Mouse (Mus musculus) liver, adult 2 months (tissue): ENCODE results near the gene Exosc5. TPM values are rescaled to one million over a fixed set of nuclear protein-coding genes. Genes with fewer than 3 reads are reported as not detected.
A peak's percentile ranks its signal among the peaks of the same experiment; 100 is the strongest.

Source experiments
- DNase-seq: peaks from one replicate; pipeline ENCODE4 v3.0.0-alpha.2; 2011; ENCODE audit warnings: low read depth, low spot score; ENCODE audit errors: extremely low read depth
- H3K27ac ChIP-seq: fragments of 200-500 bp; replicated peaks from 2 replicates; pipeline ENCODE4 v1.5.1; 2012; ENCODE audit warnings: low read depth, mild to moderate bottlenecking, control low read depth, inconsistent platforms, low read length; ENCODE audit not compliant: insufficient read depth
- H3K27me3 ChIP-seq: fragments of 200-500 bp; 2 replicates; pipeline ENCODE4 v1.6.1; 2012; ENCODE audit warnings: mild to moderate bottlenecking, moderate library complexity, low read length, inconsistent platforms; ENCODE audit not compliant: control insufficient read depth, insufficient read depth
- H3K36me3 ChIP-seq: fragments of 200-500 bp; 2 replicates; pipeline ENCODE4 v1.6.1; 2012; ENCODE audit warnings: low read length, inconsistent platforms; ENCODE audit not compliant: control insufficient read depth, insufficient read depth
- H3K4me1 ChIP-seq: fragments of 200-500 bp; 2 replicates; pipeline ENCODE4 v1.6.1; 2011; ENCODE audit warnings: low read length; ENCODE audit not compliant: control insufficient read depth, insufficient read depth
- H3K4me3 ChIP-seq: fragments of 200-500 bp; 2 replicates; pipeline ENCODE4 v1.5.1; 2011; ENCODE audit warnings: low read depth, mild to moderate bottlenecking, control low read depth, low read length, moderate library complexity; ENCODE audit not compliant: insufficient read depth
- H3K79me2 ChIP-seq: fragments of 200-500 bp; 2 replicates; pipeline ENCODE4 v1.6.1; 2012; ENCODE audit warnings: inconsistent platforms, mild to moderate bottlenecking, low read length, moderate library complexity; ENCODE audit not compliant: control insufficient read depth, insufficient read depth
- H3K9ac ChIP-seq: fragments of 200-500 bp; 2 replicates; pipeline ENCODE4 v1.6.1; 2012; ENCODE audit warnings: low read depth, mild to moderate bottlenecking, control low read depth, inconsistent platforms, low read length
- CTCF ChIP-seq: fragments of 200-500 bp; IDR thresholded peaks from 2 replicates; pipeline ENCODE4 v1.5.1; 2011; ENCODE audit warnings: low read depth, low read length, control low read depth
- POLR2A ChIP-seq: fragments of 200-500 bp; IDR thresholded peaks from 2 replicates; pipeline ENCODE4 v1.6.1; 2011; ENCODE audit warnings: low read length, control low read depth; ENCODE audit not compliant: insufficient read depth; ENCODE audit errors: extremely low read depth
- WGBS: fragments of 180-500 bp; shearing (Covaris S2); methylation state at CpG from one replicate; pipeline ENCODE4 v1.1.7; 2018; 5-methylcytosine and 5-hydroxymethylcytosine counted together
- polyA plus RNA-seq: library from polyadenylated mRNA; depleted of rRNA; stranded (reverse); fragments of >200 nt; gene quantifications from 2 replicates; pipeline ENCODE4 v1.2.3, GENCODE M21; 2012
- total RNA-seq: library from RNA; depleted of rRNA; stranded (reverse); fragments of >200 nt; gene quantifications from 2 replicates; pipeline ENCODE4 v1.2.3, GENCODE M21; 2014

Exosc5 gene
- total and polyA plus RNA-seq, 2 experiments = 30.4 to 75.1 TPM

DNA sequence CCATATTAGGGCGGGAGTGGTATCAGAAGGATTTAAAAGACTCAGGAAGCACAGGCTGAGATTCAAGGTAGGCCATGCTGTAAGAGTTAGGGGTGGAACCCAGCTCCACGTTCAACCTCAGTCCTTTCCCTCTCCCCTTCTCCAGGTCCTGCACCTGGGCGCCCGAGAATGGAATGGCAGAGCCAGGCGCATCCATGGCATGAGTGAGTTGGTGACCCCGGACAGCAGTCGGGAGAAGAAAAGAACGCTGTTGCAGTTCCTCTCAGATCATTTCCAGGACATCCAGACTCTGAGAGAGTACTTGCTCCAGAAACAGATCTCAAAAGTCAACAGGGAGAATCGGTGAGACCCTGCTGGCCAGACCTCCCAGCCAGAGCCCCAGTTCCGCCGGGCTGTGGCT, 38.2 kb upstream of the Exosc5 start:
- H3K79me2 ChIP-seq = no peaks in the 10 kb centered on the region
- no peak overlapping the region for H3K4me3 ChIP-seq
- whole genome bisulfite sequencing = 93% methylated on average over 11 of the region's 11 CpGs
- peaks cover 5% of the 10 kb centered on the region; the same call in 1 of the 2 replicates for H3K4me1 ChIP-seq
- no peak overlapping the region for H3K9ac ChIP-seq
- no peak for DNase-seq
- H3K36me3 ChIP-seq = peaks cover 4% of the 10 kb centered on the region
- no peaks in the 10 kb centered on the region for H3K27me3 ChIP-seq
- no peak for TF ChIP-seq POLR2A
- no peak for TF ChIP-seq CTCF
- H3K27ac ChIP-seq = no peak overlapping the region

DNA sequence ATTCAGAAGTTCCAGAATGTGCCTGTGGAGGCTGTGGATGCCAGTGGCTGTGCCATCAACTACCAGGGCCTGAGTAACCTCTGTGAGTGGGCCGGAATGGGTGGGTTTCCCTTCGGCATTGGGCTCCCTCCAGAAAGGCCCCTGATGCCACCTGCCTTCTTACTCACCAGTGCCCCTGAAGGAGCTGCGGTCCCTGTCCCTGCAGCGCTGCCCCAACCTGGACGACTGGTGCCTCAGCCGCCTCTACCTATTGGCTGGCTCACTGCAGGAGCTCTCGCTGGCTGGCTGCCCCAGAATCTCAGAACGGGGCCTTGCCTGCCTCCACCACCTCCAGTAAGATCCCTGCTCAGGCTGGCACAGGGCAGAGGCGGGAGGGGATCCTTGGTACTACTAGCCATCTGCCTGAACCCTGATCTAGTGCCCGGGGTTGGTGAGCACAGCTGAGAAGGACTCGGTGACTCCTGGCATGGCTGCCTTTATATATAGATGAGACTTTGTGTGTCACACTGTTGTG, 35.0 kb upstream of the Exosc5 start:
- Histone ChIP-seq H3K36me3 (peaks cover 4% of the 10 kb centered on the region), H3K27me3 (no peaks in the 10 kb centered on the region), H3K4me1 (peaks cover 5% of the 10 kb centered on the region; the same call in 1 of the 2 replicates), H3K79me2 (no peaks in the 10 kb centered on the region), H3K4me3 (no peak overlapping the region), H3K27ac (no peak overlapping the region), H3K9ac (no peak overlapping the region)
- no peak for DNase-seq
- TF ChIP-seq POLR2A = no peak
- no peak for TF ChIP-seq CTCF
- WGBS = 80% methylated on average over 11 of the region's 11 CpGs

DNA sequence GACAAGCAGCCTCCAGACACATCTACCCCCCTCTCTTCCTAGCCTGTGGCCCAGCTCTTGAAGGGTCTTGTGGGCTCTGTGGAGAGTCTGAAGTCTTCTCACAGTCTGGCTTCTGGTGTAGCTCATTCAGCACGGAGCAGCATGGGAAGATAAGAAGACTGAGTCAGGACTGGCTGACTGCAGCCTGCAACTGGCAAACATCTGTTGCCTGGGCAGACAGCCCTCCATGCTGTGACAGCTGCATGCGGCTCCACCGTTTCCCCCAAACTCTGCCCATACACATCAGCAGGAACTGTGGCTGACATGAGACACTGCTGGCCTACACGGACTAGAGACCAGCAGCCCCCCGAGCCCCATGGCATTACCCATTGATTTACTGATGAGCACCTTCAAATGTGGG, 34.1 kb upstream of the Exosc5 start:
- no peak overlapping the region for H3K4me3 ChIP-seq
- H3K27me3 ChIP-seq = no peaks in the 10 kb centered on the region
- TF ChIP-seq CTCF (no peak), POLR2A (no peak)
- 69% methylated on average over 5 of the region's 5 CpGs for WGBS
- DNase-seq = no peak
- no peaks in the 10 kb centered on the region for H3K79me2 ChIP-seq
- H3K36me3 ChIP-seq = peaks cover 9% of the 10 kb centered on the region
- no peak overlapping the region for H3K9ac ChIP-seq
- no peak overlapping the region for H3K27ac ChIP-seq
- peaks cover 5% of the 10 kb centered on the region; the same call in 1 of the 2 replicates for H3K4me1 ChIP-seq

GRCm38 (mm10) chr7:25625594-25626250, 33.2 kb upstream of the Exosc5 start:
- no peak overlapping the region for H3K27ac ChIP-seq
- no peak for TF ChIP-seq POLR2A
- peak; percentile 55; the same call in 1 of the 2 replicates for TF ChIP-seq CTCF

GRCm38 (mm10) chr7:25626509-25627430, 32.2 kb upstream of the Exosc5 start, which contains the start of gene B3gnt8:
TSS of gene B3gnt8 (plus strand) at chr7:25626654.
- peak within 1 kb of the TSS; percentile 58 for H3K4me3 ChIP-seq
- no peak for DNase-seq
- no peaks in the 10 kb centered on the region for H3K27me3 ChIP-seq
- TF ChIP-seq CTCF = no peak
- TF ChIP-seq POLR2A = no peak
- peaks cover 7% of the 10 kb centered on the region; the same call in 1 of the 2 replicates for H3K36me3 ChIP-seq
- 52% methylated on average over 29 of the region's 29 CpGs for WGBS
- no peaks in the 10 kb centered on the region for H3K4me1 ChIP-seq
- H3K9ac ChIP-seq = peak within 1 kb of the TSS; percentile 48
- peak within 1 kb of the TSS; percentile 28 for H3K27ac ChIP-seq
- H3K79me2 ChIP-seq = no peaks in the 10 kb centered on the region

More at GRCm38 (mm10) chr7:25625594-25626250, 33.2 kb upstream of the Exosc5 start:
- no peaks in the 10 kb centered on the region for H3K79me2 ChIP-seq
- H3K4me1 ChIP-seq = no peaks in the 10 kb centered on the region
- 70% methylated on average over 10 of the region's 10 CpGs for WGBS
- peak; percentile 60 for DNase-seq
- peaks cover 11% of the 10 kb centered on the region for H3K36me3 ChIP-seq
- no peaks in the 10 kb centered on the region for H3K27me3 ChIP-seq
- H3K4me3 ChIP-seq = no peak overlapping the region
- H3K9ac ChIP-seq = no peak overlapping the region
